Mouse (Mus musculus): ENCODE data around the gene Rbm43. TPM values are rescaled to one million over a fixed set of nuclear protein-coding genes. Genes with fewer than 3 reads are reported as not detected.

Rbm43 gene
- polyA plus RNA-seq (2017; shearing (Covaris generic)), result 64.1 TPM

DNA sequence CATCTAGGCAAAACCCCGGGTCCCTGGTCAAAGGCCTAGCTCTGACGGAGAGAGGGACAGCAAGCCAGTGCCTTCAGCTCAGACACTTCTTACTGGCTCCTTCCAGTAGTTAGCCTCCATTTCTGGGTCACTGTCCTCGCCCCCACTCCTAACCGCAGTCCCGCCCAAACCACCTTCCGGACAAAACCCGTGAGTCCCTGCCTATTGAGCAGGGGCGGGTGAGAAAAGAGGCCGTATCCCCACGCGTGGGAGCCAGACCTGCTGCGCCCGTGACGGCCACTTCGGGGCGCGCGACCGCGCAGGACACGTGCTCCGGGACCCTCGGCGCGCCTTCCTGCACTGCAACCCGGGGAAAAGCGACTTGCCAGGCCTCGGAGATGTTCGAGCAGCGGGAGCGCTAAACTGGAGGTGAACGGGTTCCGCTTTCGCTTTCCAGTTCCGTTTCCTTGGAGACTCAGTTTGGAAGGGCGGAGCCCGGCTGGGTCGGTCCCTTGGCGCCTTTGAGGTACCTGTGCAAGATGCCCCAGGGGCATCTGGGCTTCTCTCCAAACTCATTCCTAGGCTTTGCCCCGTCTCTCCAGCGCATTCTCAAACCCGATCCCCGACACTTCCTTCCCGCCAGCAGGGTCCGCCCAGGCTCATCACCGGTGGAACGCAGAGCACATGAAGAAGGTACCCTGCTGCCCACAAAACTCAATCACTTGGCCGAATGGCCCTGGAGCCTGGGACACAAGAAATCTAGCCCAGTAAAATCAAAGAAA, at the start of gene Rbm43:
Gene Rbm43, minus strand, starts transcription at position 590 of the 761 bp plus-strand sequence.

DNA sequence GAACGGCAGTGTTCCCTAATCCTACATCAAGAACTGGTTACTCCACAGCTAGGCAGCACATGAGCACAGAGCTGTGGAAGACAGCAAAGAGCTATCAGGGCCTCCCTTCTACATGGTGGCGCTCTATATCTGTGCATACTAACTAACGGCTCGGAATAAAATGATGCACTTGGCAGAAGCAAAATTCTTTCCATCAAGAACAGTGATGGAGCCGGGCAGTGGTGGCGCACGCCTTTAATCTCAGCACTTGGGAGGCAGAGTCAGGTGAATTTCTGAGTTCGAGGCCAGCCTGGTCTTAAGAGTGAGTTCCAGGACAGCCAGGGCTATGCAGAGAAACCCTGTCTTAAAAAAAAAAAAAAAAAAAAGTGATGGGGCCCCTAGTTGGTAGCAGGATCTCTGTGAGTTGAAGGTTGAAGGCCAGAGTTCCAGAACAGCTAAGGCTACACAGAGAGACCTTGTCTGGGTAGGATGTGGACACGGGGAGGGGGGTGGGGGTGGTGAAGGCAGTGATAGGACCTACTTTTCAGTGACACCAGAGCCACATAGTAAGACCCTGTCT, 38.5 kb upstream of the Rbm43 start, which contains the start of gene Nmi:
Gene Nmi, minus strand, starts transcription at position 85 of the 559 bp plus-strand sequence.

Other genes starting within 250 kb of the Rbm43 start
- 215 TPM for gene Nmi, start 38.3 kb upstream of the Rbm43 start, polyA plus RNA-seq (2017; shearing (Covaris generic))
- not detected for gene Tnfaip6, start 102.8 kb upstream of the Rbm43 start, polyA plus RNA-seq (2017; shearing (Covaris generic))
- gene Rif1, start 137.7 kb upstream of the Rbm43 start, polyA plus RNA-seq (2017; shearing (Covaris generic)), result 27.7 TPM